Mouse (Mus musculus) heart, embryonic 14.5 days (tissue): ENCODE measurements around the gene Shisa4. TPM values are rescaled to one million over a fixed set of nuclear protein-coding genes. Genes with fewer than 3 reads are reported as not detected.
"Not testable (repeated sequence)": the region's sequence is repeated elsewhere in the genome, so short reads cannot be mapped to it uniquely, and the experiment has no call there.

Experiments
- ATAC-seq: fragments of 200-750 bp; cut with Nextera tagmentation; 2 replicates; pipeline ENCODE4 v1.8.0; 2017; ENCODE audit warnings: low read depth, moderate TSS enrichment; ENCODE audit not compliant: insufficient number of reproducible peaks, insufficient read depth, low FRiP score
- H3K27ac ChIP-seq, 2 experiments: fragments of 200-500 bp in 1 of 2; fragments of 300-500 bp in 1 of 2; sonication (generic) in 1 of 2; replicated peaks in 1 of 2; 2 replicates each; pipeline ENCODE4 v1.5.1; 2012 to 2014; ENCODE audit warnings: low read depth in 2 of 2, low read length in 2 of 2, control low read depth in 1 of 2, mild to moderate bottlenecking in 1 of 2, mixed read lengths in 1 of 2; ENCODE audit not compliant: control insufficient read depth in 1 of 2, insufficient read depth in 1 of 2
- H3K27me3 ChIP-seq: fragments of 300-500 bp; sonication (generic); 2 replicates; pipeline ENCODE4 v1.6.1; 2014; ENCODE audit warnings: mild to moderate bottlenecking, low read length, control low read depth; ENCODE audit not compliant: control insufficient read depth, insufficient read depth
- H3K36me3 ChIP-seq: fragments of 300-500 bp; sonication (generic); 2 replicates; pipeline ENCODE4 v1.6.1; 2014; ENCODE audit warnings: mild to moderate bottlenecking, control low read depth, low read length, mixed read lengths; ENCODE audit not compliant: control insufficient read depth, insufficient read depth
- H3K4me1 ChIP-seq, 2 experiments: fragments of 200-500 bp in 1 of 2; fragments of 300-500 bp in 1 of 2; sonication (generic) in 1 of 2; 2 replicates each; pipeline ENCODE4 v1.6.1; 2012 to 2014; ENCODE audit warnings: low read length in 2 of 2, control low read depth in 1 of 2, mixed read lengths in 1 of 2; ENCODE audit not compliant: control insufficient read depth in 2 of 2, insufficient read depth in 2 of 2
- H3K4me2 ChIP-seq: fragments of 300-500 bp; sonication (generic); 2 replicates; pipeline ENCODE4 v1.6.1; 2014; ENCODE audit warnings: mild to moderate bottlenecking, low read length
- H3K4me3 ChIP-seq, 2 experiments: fragments of 200-500 bp in 1 of 2; fragments of 300-500 bp in 1 of 2; sonication (generic) in 1 of 2; 2 replicates each; pipeline ENCODE4 v1.5.1; 2012 to 2014; ENCODE audit warnings: low read length in 2 of 2, mild to moderate bottlenecking in 2 of 2, control low read depth in 1 of 2, low read depth in 1 of 2, moderate library complexity in 1 of 2; ENCODE audit not compliant: control insufficient read depth in 1 of 2, insufficient read depth in 1 of 2
- H3K9ac ChIP-seq: fragments of 300-500 bp; sonication (generic); 2 replicates; pipeline ENCODE4 v1.6.1; 2014; ENCODE audit warnings: mild to moderate bottlenecking, low read length
- H3K9me3 ChIP-seq: fragments of 300-500 bp; sonication (generic); 2 replicates; pipeline ENCODE4 v1.6.1; 2016; ENCODE audit warnings: low read length, control low read depth; ENCODE audit not compliant: control insufficient read depth
- WGBS: fragments of 180-500 bp; shearing (Covaris S2); extraction: QIAGEN DNeasy Blood & Tissue Kit; methylation state at CpG from one replicate; pipeline ENCODE4 v1.1.7; 2014; 5-methylcytosine and 5-hydroxymethylcytosine counted together
- polyA plus RNA-seq: library from polyadenylated mRNA; unstranded; fragments of >200 nt; fragmentation: Nextera tagmentation; extraction: Ambion mirVana; gene quantifications from 2 replicates; pipeline ENCODE4 v1.2.1, GENCODE M21; 2014

Shisa4 gene
- polyA plus RNA-seq, 1 experiment from 2014 or later: 22.5 TPM

DNA sequence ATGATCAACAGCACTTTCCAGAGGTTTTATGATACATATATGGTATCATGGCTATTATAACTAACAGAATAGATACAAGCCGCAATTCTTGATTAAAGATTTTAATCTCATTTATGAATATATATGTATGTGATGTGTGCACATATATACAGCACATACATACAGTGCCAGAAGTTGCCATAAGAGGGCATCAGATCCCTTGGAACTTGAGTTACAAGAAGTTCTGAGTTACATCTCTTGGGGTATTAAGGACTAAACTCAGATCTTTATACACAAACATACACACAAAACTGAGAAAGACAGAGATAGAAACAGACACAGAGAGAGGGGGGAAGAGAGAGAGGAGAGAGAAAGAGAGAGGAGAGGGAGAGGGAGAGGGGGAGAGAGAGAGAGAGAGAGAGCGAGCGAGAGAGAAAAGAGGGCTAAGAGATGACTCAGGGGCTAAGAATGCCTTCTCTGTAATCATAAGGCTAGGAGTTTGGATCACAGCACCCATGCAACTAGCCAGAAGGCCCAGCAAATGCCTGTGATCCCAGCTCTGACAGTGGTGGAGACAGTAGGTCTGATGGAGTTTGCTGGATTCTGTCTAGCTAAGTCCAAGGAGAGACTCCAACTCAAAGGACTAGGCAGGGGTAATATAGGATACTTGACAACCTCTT lies 26.5 kb upstream of the Shisa4 start:
- H3K9me3 ChIP-seq: no peaks in the 10 kb centered on the region
- H3K4me2 ChIP-seq: no peak overlapping the region
- H3K27ac ChIP-seq: no peak overlapping the region
- whole genome bisulfite sequencing: 84% methylated on average over 3 of the region's 3 CpGs
- no peaks in the 10 kb centered on the region for H3K4me1 ChIP-seq
- H3K36me3 ChIP-seq: peaks cover 99% of the 10 kb centered on the region
- H3K4me3 ChIP-seq: no peak overlapping the region
- H3K9ac ChIP-seq: no peak overlapping the region
- H3K27me3 ChIP-seq: no peaks in the 10 kb centered on the region
- no peak for ATAC-seq

DNA sequence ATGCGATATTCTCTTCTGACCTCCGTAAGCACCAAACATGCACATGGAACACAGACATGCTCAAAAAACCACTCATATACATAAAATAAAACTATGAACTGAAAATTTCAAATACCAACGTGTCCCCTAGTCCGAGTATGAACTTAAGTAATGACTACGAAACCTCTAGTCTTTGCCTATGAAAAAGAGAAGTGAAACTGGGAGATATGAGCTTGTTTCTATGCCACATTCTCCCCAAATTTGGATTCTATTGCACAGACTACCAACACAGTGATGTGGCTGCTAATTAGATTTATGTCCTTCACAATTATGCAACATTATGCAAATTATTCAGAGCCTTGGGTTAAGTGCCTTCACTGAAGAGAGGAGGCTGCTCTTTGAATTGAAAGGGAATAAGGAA lies 24.4 kb upstream of the Shisa4 start:
- no peak for ATAC-seq
- 93% methylated on average over 5 of the region's 5 CpGs for WGBS

DNA sequence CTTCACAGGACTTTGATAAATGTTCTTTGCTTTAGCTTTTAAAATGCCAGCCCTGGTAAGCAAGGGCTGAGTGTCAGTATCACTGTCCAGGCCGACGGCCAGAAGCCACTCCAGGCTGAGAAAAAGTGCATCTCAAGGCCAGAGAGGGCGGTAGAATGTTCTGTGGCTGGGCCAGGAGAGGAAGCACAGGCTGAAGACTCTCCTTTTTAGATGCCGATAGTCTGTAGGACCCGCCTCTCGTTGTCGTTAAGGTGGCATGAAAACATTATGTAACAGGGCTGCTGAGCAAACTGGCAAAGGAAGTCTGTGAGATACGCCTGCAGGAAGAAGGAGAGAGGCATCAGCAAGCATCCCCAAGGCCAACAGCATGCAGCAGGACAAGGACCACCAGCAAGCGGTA lies 10.1 kb upstream of the Shisa4 start:
- H3K9me3 ChIP-seq: no peaks in the 10 kb centered on the region
- 80% methylated on average over 9 of the region's 9 CpGs for WGBS
- H3K27ac ChIP-seq: no peak overlapping the region
- H3K27me3 ChIP-seq: no peaks in the 10 kb centered on the region
- no peak overlapping the region for H3K4me3 ChIP-seq
- H3K4me1 ChIP-seq: peaks cover 7 to 8% of the 10 kb centered on the region in 2 experiments
- no peak overlapping the region for H3K9ac ChIP-seq
- H3K4me2 ChIP-seq: no peak overlapping the region
- no peak for ATAC-seq
- peaks cover 80% of the 10 kb centered on the region for H3K36me3 ChIP-seq

More for the DNA sequence above, 24.4 kb upstream of the Shisa4 start:
- H3K9ac ChIP-seq: no peak overlapping the region
- no peak overlapping the region for H3K4me2 ChIP-seq
- peaks cover 97% of the 10 kb centered on the region for H3K36me3 ChIP-seq
- H3K4me3 ChIP-seq: no peak overlapping the region
- H3K27ac ChIP-seq: no peak overlapping the region
- no peaks in the 10 kb centered on the region for H3K27me3 ChIP-seq
- H3K9me3 ChIP-seq: no peaks in the 10 kb centered on the region
- H3K4me1 ChIP-seq: no peaks in the 10 kb centered on the region

DNA sequence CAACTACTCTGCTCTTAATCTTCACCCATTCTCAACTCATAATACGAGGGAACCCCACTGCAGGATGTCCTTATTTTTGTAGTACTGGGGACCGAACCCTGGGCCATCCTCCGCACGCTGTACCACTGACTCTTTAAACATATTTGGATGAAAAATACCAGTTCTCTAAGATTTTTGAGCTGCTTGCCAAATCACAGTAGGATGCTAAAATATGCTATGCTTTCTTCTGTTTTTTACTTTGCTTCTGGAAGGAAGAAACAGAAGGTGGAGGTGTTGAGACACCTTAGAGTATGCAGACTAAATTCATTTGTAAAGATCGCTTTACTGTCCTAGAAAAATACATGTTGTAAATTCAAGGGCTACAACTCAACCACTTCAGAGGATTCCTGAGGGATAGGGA lies 9.1 kb upstream of the Shisa4 start:
- peaks cover 70% of the 10 kb centered on the region for H3K36me3 ChIP-seq
- 97% methylated on average over 5 of the region's 5 CpGs for WGBS

DNA sequence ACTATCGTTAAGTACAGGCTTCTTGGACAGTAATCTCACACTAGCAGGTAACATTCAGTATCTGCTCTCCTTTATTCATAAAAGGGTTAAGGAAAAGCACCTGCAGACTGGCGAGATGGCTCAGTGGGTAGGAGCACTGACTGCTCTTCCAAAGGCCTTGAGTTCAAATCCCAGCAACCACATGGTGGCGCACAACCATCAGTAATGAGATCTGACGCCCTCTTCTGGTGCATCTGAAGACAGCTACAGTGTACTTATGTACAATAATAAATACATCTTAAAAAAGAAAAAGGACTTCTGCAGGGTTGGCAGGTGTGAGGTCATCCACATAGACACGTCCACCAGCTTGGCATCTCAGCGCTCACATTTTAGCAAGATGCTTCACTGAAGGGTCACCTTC lies 6.5 kb upstream of the Shisa4 start:
- peaks cover 44% of the 10 kb centered on the region for H3K36me3 ChIP-seq

More for the DNA sequence above, 9.1 kb upstream of the Shisa4 start:
- Histone ChIP-seq H3K4me1 (peaks cover 10 to 11% of the 10 kb centered on the region in 2 experiments), H3K4me2 (no peak overlapping the region), H3K27me3 (no peaks in the 10 kb centered on the region), H3K4me3 (no peak overlapping the region), H3K27ac (no peak overlapping the region), H3K9me3 (no peaks in the 10 kb centered on the region), H3K9ac (no peak overlapping the region)
- no peak for ATAC-seq

DNA sequence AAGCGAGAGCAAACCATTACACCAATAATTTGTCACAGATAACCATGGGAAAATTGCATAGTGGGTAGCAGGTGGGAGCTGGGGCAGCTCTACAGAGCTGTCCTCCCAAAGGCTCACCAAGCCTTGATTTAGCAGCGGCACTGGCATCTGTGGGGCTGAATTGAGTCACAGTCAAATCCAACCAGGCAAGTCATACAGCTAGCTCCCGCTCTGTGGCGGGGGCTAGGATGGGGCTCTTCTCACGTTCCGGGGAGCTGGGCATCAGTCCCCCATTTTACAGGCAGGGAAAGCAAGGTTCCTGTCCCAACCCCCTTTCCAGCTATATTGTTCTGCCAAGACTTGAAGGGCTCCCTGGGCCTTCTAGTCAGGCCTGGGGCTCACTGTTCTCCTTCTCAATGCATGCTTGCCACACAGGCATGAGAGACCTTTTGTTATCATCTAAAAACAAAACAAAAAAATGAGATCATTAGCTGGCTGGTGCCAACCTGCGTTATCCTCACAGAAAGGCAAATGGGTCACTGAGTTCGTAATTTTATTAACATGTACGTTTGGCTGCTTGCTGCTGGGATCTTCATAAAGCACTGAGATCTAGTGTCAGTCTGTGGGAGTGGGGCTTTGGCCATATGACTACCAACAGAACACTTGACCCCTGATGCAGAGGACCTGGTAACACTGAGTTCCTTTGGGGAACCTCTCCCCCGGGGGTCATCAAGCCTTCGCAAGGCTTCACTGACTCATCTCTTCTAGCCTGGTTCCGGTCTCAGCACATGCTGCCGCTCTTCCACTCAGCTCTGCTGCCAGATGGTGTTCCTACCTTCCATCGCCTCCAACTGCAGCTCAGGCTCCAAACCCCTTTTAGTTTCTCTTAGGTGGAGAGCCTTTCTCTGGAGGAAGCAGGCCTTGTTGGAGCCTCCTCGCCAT lies 5.3 kb upstream of the Shisa4 start:
- Histone ChIP-seq H3K27me3 (no peaks in the 10 kb centered on the region), H3K9ac (0 out of 2 replicates have a peak overlapping the region, but pooled peaks have one; percentile 21), H3K27ac (no peak overlapping the region), H3K4me3 (no peak overlapping the region), H3K36me3 (peaks cover 32% of the 10 kb centered on the region), H3K9me3 (no peaks in the 10 kb centered on the region), H3K4me1 (peaks cover 21 to 27% of the 10 kb centered on the region in 2 experiments), H3K4me2 (no peak overlapping the region)
- no peak for ATAC-seq
- 70% methylated on average over 15 of the region's 15 CpGs for WGBS

More for the DNA sequence above, 6.5 kb upstream of the Shisa4 start:
- ATAC-seq, H3K4me3 ChIP-seq, H3K27ac ChIP-seq, H3K27me3 ChIP-seq, H3K9me3 ChIP-seq, H3K4me2 ChIP-seq, H3K9ac ChIP-seq: not testable (repeated sequence)
- 58% methylated on average over 6 of the region's 6 CpGs for WGBS
- H3K4me1 ChIP-seq: peaks cover 20 to 26% of the 10 kb centered on the region in 2 experiments

DNA sequence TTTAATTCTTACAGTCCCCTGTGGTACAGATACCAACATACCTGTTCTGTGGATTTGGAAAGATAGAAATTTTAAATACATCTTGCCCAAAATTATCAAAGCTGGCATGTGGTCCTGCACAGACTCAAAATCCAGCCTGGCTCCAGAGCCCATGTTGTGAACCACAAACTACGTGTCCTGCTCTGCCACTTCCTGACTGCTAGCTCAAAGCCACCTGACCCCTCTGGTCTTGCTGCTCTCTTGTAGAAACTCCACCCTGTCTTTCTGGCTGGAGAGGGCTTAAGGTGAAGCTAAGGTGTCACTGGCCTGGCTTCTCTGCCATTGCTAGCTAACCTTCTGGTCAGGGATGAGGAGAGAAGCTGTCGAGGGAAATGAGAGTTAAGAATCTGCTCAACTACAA lies 4.0 kb upstream of the Shisa4 start:
- peaks cover 29 to 34% of the 10 kb centered on the region in 2 experiments for H3K4me1 ChIP-seq
- H3K27ac ChIP-seq: peak overlapping the region in 1 of 2 experiments; percentile 80; a peak in 2 of 4 replicates
- H3K9me3 ChIP-seq: no peaks in the 10 kb centered on the region
- H3K9ac ChIP-seq: no peak overlapping the region; the same call in 1 of the 2 replicates
- no peak for ATAC-seq
- 40% methylated on average over 2 of the region's 2 CpGs for WGBS
- H3K4me3 ChIP-seq: no peak overlapping the region
- peaks cover 19% of the 10 kb centered on the region for H3K36me3 ChIP-seq
- no peaks in the 10 kb centered on the region for H3K27me3 ChIP-seq
- H3K4me2 ChIP-seq: peak overlapping the region; percentile 37
